Mouse (Mus musculus) heart, adult 2 months (tissue): ENCODE measurements around the gene F2rl1.

ENCODE experiments used
- CTCF ChIP-seq: fragments of 200-600 bp; IDR thresholded peaks from 2 replicates; pipeline ENCODE4 v1.8.1; 2022; ENCODE audit warnings: antibody characterized with exemption, mild to moderate bottlenecking, moderate library complexity
- EP300 ChIP-seq: fragments of 200-500 bp; IDR thresholded peaks from 2 replicates; pipeline ENCODE4 v1.6.1; 2011; ENCODE audit warnings: low read depth, low read length, control low read depth; ENCODE audit not compliant: insufficient read depth
- POLR2A ChIP-seq: fragments of 200-500 bp; IDR thresholded peaks from 2 replicates; pipeline ENCODE4 v1.6.1; 2011; ENCODE audit warnings: mild to moderate bottlenecking, low read depth, low read length, control low read depth; ENCODE audit not compliant: insufficient read depth

GRCm38 (mm10) chr13:95536117-95536493 is 11.1 kb upstream of the F2rl1 start:
- no peak for TF ChIP-seq CTCF
- TF ChIP-seq EP300 = no peak
- no peak for TF ChIP-seq POLR2A
